Mouse (Mus musculus) left cerebral cortex, adult 6 months (tissue): Measurements from ENCODE around the gene Rsph14. TPM values are rescaled to one million over a fixed set of nuclear protein-coding genes. Genes with fewer than 3 reads are reported as not detected.

Source experiments
- long read RNA-seq, 2 experiments: library from polyadenylated mRNA; unstranded; transcript quantifications; one replicate each; pipeline ENCODE4 v2.0.0; 2019 to 2020
- polyA plus RNA-seq: library from polyadenylated mRNA; unstranded; fragments of <200 nt; fragmentation: Nextera tagmentation; gene quantifications from 2 replicates; pipeline ENCODE4 v1.2.3, GENCODE M21; 2021

The Rsph14 gene
- polyA plus RNA-seq, result 0.26 and 0.45 TPM in 2 replicates
- long read RNA-seq, experiment 1, partial matches to known transcripts, result 1 of 2 reads
- long read RNA-seq, experiment 1, other reads (novel, unspliced or antisense), result 1 of 2 reads
- long read RNA-seq, experiment 2, partial matches to known transcripts, result 0 of 20 reads
- long read RNA-seq, experiment 2, other reads (novel, unspliced or antisense), result 20 of 20 reads

DNA sequence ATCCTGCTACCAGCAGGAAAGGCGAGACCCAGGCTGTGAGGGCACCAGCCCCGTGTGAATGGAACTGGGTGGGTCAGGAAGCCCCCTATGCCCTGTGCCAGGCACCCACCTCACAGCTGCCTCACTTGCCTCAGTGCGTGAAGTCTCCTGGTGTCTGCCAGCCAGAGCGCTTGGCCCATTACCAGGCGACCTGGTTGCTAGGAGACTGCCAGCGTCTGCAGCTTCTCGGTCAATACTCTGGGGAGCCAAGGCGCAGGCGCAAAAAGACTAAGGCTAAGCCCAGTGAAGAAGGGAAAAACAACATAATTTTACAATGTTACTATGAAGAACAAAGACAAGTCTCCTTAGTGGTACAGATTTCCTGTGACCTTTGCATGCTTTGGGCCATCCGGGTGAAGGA, at the start of gene Rsph14:
Gene Rsph14 (minus strand): TSS at position 192 of the 400 bp plus-strand sequence.

GRCm38 (mm10) chr10:75060217-75060842, 27.9 kb upstream of the Rsph14 start, which contains the start of gene Bcr:
Bcr (plus strand) TSS chr10:75060592.

DNA sequence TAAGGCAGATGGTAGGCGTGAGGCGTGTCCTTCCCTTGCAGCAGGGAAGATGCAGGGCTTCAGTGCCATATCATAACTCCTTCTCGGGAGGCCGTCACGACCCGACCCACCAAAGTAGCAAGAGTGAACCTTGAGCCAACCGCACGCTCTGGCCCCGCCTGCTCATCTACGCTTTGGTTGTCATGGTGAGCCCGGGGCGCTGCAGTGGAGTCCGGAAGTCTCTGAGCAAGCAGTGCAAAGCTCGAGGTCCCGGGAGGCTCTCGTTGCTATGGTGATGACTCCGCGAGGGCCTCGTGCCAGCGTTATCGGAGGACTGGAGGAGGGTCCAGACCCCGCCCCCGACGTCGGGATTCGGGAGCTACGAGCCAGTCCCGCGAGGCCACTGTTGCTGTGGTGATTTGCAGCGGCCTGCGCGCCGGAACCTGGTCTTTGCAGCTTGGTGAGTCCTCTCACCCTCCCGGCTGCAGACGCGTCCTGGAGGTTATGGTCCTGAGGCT, 4.5 kb upstream of the Rsph14 start, which contains the start of gene Rab36:
Gene Rab36 (plus strand): TSS at position 176 of the 497 bp plus-strand sequence.

DNA sequence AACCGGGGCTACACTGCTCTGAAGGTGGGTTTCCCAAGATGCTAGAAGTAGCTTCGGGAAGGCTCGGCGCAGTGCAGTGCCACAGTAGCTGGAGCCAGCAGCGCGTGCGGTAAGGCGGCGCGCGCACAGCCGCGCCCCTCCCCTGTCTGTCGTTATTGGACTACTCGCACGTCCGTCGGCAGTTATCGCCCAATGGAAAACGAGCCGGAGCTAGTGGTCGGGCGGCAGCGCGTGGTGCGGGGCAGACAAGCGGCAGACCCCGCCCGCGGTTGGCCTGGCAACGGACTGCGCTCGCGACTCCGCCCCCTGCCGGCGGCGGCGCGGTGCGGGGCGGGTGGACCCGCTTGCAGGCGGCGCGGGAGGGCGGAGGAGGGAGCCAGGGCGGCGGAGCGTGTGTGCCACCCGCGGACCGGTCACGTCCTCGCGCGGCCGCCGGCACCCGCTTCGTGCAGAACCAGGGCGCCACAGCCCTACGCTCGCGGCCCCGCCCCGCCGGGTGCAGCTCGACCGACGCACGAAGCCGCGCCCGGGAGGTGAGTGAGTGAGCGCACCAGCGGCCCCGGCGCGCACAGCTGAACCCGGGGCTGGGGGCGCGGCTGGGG, 65.4 kb downstream of the Rsph14 start, which contains the start of gene Gnaz:
Gene Gnaz (plus strand): TSS at position 328 of the 602 bp plus-strand sequence.

Other genes starting within 250 kb of the Rsph14 start
- gene Gnaz, start 65.4 kb downstream of the Rsph14 start, polyA plus RNA-seq, result 36.3 and 52.3 TPM in 2 replicates
- 15.3 and 16.6 TPM in 2 replicates for gene Rab36, start 4.5 kb upstream of the Rsph14 start, polyA plus RNA-seq
- gene Bcr, start 28.0 kb upstream of the Rsph14 start, polyA plus RNA-seq, result 8.5 and 10.8 TPM in 2 replicates
- 13.4 and 14.0 TPM in 2 replicates for gene Specc1l, start 179.5 kb upstream of the Rsph14 start, polyA plus RNA-seq